Mouse (Mus musculus): ENCODE results near the gene Spock1. TPM values are rescaled to one million over a fixed set of nuclear protein-coding genes. Genes with fewer than 3 reads are reported as not detected.
A peak's percentile ranks its signal among the peaks of the same experiment; 100 is the strongest.

Spock1 gene
- polyA plus RNA-seq, 1 experiment from 2014 or later, result 1.2 TPM

DNA sequence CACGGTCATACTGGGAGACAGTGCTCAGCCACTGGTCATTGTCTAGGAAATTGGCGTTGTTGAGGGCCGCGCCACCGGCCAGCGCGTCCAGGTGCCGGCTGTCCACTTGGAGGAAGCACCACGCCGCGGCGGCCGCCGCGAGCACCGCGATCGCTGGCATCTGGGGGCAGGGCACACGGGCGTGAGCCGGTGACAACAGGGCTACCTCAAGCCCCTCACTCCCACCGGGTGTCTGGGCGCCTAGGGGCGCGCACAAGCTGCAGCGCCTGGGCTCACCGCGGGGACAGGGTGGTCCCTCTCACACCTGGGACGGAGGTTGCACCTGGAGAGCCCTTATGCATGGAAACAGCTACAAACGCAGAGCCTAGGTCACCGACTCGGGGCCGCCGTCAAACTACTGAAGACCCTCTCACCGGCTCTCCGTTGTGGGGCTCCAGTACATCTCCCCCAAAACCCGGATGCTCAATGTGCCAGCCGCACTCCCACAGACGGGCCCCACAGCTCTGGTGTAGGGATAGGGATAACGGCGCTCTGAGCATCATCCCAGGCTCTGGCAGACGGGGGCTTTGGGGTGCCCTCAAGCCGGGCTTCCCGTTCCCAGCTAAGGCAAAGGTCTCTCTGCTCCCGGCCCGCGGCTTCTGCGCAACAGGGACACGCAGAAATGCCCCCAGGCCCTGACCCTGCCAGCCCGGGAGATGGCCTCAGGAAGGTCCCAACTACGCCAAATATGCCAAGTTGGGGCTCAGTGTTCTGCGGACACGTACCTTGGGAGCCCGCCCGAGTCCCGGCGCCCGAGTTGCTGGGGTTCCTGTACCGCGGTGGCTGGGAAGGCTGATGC, 485 bp downstream of the Spock1 start:
- DNase-seq (ENCODE audit: extremely low spot score, low spot score), result peak; percentile 32
- Histone ChIP-seq H3K27me3 (ENCODE audit: poor library complexity, severe bottlenecking) (peaks cover 54% of the 10 kb centered on the region), H3K9me3 (0 out of 2 replicates have a peak, but pooled peaks cover 4% of the 10 kb centered on the region), H3K36me3 (replicated peaks) (no peaks in the 10 kb centered on the region), H3K4me3 (peak overlapping the region; percentile 63), H3K27ac (peak overlapping the region; percentile 76), H3K4me1 (peaks cover 12% of the 10 kb centered on the region)
- 2% methylated on average over 60 of the region's 60 CpGs for WGBS

DNA sequence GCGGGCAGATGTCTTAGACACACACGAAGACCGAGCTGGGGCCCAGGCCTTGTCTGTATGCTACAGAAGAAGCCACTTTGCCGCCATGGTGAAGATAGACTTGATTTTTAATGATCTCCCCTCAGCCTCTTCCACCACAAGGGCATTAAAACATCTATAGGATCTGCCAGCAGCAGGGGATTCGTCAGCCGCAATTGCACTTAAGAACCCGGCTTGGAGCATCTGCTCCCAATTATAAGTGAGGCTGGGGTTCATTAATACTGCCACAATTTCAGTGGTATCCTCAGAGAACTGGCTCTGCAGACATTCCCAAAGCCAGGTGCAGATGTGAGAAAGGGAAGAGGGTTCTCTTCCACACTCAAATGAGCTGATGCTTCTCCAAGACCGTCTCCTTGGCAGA, 13.5 kb downstream of the Spock1 start:
- DNase-seq (ENCODE audit: extremely low spot score, low spot score), result no peak
- no peak overlapping the region for H3K4me3 ChIP-seq
- 79% methylated on average over 8 of the region's 8 CpGs for WGBS
- peaks cover 10% of the 10 kb centered on the region for H3K4me1 ChIP-seq
- H3K36me3 ChIP-seq (replicated peaks), result no peaks in the 10 kb centered on the region
- H3K9me3 ChIP-seq, result no peaks in the 10 kb centered on the region
- no peak overlapping the region for H3K27ac ChIP-seq
- peaks cover 8% of the 10 kb centered on the region; the same call in 1 of the 2 replicates for H3K27me3 ChIP-seq (ENCODE audit: poor library complexity, severe bottlenecking)

DNA sequence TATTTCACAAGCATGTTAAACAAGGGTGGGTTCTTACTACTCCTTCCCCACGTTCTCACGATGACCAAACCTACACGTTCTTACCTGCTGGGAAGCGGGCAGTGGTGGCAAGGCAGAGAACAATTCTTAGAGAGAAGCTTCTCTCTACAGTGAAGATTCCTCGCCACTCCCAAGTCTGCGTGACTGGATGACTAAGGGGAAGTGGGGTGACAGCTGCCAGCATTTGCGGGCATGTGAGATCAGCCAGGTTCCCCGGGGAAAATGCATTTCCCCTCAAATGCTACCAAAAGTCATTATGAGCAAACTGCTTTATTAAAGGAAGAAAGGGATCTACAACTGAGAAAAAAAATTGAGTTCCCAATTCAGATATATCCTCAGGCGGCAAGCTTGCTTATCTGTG, 18.4 kb downstream of the Spock1 start:
- Histone ChIP-seq H3K4me3 (no peak overlapping the region), H3K9me3 (no peaks in the 10 kb centered on the region), H3K4me1 (peaks cover 18% of the 10 kb centered on the region), H3K27me3 (ENCODE audit: poor library complexity, severe bottlenecking) (peaks cover 8% of the 10 kb centered on the region; the same call in 1 of the 2 replicates), H3K36me3 (replicated peaks) (no peaks in the 10 kb centered on the region), H3K27ac (no peak overlapping the region)
- no peak for DNase-seq (ENCODE audit: extremely low spot score, low spot score)
- 87% methylated on average over 9 of the region's 9 CpGs for WGBS

DNA sequence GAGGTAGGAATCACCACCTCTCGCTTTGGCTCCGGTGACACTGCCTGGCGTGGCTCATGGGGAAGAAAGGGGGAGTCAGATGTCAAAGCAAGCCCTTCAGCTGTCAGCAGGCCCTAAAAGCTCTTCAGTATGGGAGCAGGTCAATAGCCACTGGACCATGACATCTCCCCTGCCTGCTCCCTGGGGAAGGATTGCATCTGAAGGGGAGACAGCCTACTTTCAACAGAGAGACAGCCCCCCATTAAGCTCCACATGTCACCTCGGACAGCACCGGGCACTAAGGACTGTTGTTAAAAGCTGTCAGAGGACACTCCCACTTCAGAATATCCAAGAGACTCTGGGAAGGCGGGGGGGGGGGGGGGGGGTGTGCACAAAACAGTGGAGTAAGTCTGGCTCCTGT, 19.1 kb downstream of the Spock1 start:
- DNase-seq (ENCODE audit: extremely low spot score, low spot score), result no peak
- no peaks in the 10 kb centered on the region for H3K36me3 ChIP-seq (replicated peaks)
- 9% methylated on average over 6 of the region's 6 CpGs for WGBS

DNA sequence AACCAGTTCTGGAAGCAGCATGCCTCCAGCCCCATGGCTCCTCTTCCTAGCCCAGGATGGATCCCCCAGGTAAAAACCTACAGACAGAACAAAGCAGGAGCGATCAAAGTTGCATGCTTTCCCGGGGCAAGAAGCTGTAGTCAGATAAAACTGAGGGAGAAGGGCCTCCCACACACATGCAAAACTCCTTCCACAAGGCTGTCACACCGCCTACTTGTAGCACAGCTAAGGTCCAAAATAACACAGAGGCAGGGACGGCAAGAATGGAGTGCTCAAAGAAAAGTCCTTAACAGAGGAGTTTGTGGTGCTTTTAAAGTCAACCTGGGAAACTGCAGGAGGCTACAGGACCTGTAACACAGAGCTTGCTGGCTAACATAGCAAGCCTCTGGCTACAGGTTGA, 28.3 kb downstream of the Spock1 start:
- 43% methylated on average over 4 of the region's 4 CpGs for WGBS
- Histone ChIP-seq H3K27ac (no peak overlapping the region), H3K27me3 (ENCODE audit: poor library complexity, severe bottlenecking) (no peaks in the 10 kb centered on the region), H3K36me3 (replicated peaks) (no peaks in the 10 kb centered on the region), H3K9me3 (no peaks in the 10 kb centered on the region), H3K4me1 (peaks cover 15% of the 10 kb centered on the region; the same call in 1 of the 2 replicates), H3K4me3 (no peak overlapping the region)
- DNase-seq (ENCODE audit: extremely low spot score, low spot score), result no peak

More for the DNA sequence above, 19.1 kb downstream of the Spock1 start:
- H3K9me3 ChIP-seq, result no peaks in the 10 kb centered on the region
- H3K27ac ChIP-seq, result no peak overlapping the region
- H3K4me3 ChIP-seq, result no peak overlapping the region
- peaks cover 8% of the 10 kb centered on the region; the same call in 1 of the 2 replicates for H3K27me3 ChIP-seq (ENCODE audit: poor library complexity, severe bottlenecking)
- peaks cover 14% of the 10 kb centered on the region for H3K4me1 ChIP-seq

DNA sequence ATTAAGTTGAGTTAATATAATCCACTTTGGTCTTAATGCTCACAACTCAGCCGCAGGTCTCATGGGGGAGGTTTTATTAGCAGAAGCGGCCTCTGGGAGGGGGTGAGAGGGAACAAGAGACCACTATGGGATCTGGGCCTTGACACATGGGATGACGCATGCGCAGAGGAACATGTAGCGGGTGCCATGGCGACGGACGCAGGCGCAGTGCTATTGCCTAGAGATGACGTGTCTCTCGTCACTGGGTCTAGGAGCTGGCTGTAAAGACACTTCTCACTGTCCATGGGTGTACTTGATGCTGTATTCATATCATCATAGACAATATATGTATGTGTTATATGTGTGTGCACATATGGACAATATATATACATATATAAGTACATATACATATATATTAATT, 29.3 kb downstream of the Spock1 start:
- 93% methylated on average over 11 of the region's 11 CpGs for WGBS
- peaks cover 15% of the 10 kb centered on the region; the same call in 1 of the 2 replicates for H3K4me1 ChIP-seq
- no peaks in the 10 kb centered on the region for H3K9me3 ChIP-seq
- H3K4me3 ChIP-seq, result no peak overlapping the region
- H3K36me3 ChIP-seq (replicated peaks), result no peaks in the 10 kb centered on the region
- H3K27ac ChIP-seq, result no peak overlapping the region
- no peak for DNase-seq (ENCODE audit: extremely low spot score, low spot score)
- no peaks in the 10 kb centered on the region for H3K27me3 ChIP-seq (ENCODE audit: poor library complexity, severe bottlenecking)

DNA sequence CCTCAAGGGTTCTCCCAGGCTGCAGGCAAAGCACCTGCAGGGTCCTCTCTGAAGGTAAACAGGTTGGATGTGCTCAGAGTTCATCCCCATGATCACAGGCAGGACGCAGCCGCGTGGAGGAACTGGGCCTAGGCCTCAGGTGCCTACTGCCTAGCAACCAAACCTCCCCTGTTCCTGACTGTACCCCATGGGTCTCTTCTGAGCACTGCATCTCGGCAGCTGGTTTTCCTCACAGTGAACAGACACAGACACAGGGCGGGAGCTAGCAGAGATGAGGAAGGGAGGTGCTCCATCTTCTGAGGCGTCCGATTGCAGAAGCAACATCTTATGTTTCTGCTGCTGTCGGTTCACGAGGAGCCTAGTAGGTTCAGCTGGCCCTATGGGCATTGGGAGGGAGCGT, 30.4 kb downstream of the Spock1 start:
- no peak overlapping the region for H3K4me3 ChIP-seq
- 87% methylated on average over 10 of the region's 10 CpGs for WGBS
- H3K27ac ChIP-seq, result no peak overlapping the region
- no peaks in the 10 kb centered on the region for H3K36me3 ChIP-seq (replicated peaks)
- no peak for DNase-seq (ENCODE audit: extremely low spot score, low spot score)
- H3K27me3 ChIP-seq (ENCODE audit: poor library complexity, severe bottlenecking), result no peaks in the 10 kb centered on the region
- peaks cover 14% of the 10 kb centered on the region; the same call in 1 of the 2 replicates for H3K4me1 ChIP-seq
- H3K9me3 ChIP-seq, result no peaks in the 10 kb centered on the region

DNA sequence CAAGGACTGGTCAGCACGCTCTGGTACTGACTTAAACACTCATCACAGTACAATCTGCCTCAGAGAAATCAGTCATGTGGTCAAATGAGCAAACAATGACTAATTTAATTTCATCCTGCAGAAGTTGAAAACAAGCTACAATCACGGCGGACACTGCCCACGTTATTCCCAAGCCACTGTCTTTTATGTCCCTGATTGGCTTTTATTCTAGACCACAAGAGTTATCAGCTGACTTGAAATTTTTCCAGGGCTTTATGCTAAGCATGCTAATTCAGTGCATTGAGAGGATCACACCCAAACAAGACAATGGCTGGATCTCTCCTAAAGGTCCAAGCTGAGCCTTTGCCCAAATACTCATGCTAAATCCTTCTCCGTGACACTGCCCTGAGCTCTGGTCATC, 31.2 kb downstream of the Spock1 start:
- Histone ChIP-seq H3K9me3 (no peaks in the 10 kb centered on the region), H3K27me3 (ENCODE audit: poor library complexity, severe bottlenecking) (no peaks in the 10 kb centered on the region), H3K4me1 (peaks cover 9% of the 10 kb centered on the region; the same call in 1 of the 2 replicates), H3K27ac (no peak overlapping the region), H3K4me3 (no peak overlapping the region), H3K36me3 (replicated peaks) (no peaks in the 10 kb centered on the region)
- DNase-seq (ENCODE audit: extremely low spot score, low spot score), result no peak
- 87% methylated on average over 5 of the region's 5 CpGs for WGBS

DNA sequence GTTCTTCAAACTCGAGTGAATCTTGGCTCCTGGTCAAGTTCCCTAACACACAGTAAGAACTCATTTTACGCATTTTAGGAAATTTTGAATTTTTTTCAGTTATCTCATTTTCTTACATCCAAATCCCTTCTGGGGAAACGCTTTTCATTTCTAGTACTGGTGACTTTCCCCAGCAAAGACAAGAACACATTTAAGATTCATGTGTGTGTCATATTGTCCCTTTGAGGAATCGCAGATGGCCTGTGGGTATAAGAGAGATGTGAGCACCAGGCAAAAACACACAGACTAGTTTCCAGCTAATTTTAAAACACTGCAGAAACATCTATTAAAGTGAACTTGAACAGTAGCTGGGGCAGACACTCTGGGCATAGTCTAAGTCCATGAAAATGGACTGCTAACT, 38.1 kb downstream of the Spock1 start:
- Histone ChIP-seq H3K27ac (no peak overlapping the region), H3K4me1 (no peaks in the 10 kb centered on the region), H3K36me3 (replicated peaks) (no peaks in the 10 kb centered on the region), H3K4me3 (no peak overlapping the region), H3K27me3 (ENCODE audit: poor library complexity, severe bottlenecking) (no peaks in the 10 kb centered on the region), H3K9me3 (no peaks in the 10 kb centered on the region)
- DNase-seq (ENCODE audit: extremely low spot score, low spot score), result no peak
- 90% methylated on average over 4 of the region's 4 CpGs for WGBS

DNA sequence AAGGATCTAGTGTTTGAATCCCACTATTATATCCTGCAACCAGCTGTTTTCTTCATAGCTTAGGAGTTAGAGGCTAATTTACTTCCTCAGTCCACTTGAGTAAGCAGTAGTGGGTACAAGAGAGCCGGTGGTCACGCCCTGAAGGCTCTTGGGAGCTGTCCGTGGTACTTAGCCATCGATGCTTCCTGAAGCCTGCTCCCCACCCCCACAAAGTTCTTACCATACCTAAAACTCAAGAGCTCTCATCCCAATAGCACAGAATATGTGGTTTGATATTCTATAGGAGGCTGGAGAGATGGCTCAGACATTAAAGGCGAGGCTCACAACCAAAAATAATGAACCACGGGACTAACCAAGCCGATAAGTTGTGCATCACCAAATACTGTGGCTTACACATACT, 40.5 kb downstream of the Spock1 start:
- Histone ChIP-seq H3K4me3 (no peak overlapping the region), H3K36me3 (replicated peaks) (no peaks in the 10 kb centered on the region), H3K27me3 (ENCODE audit: poor library complexity, severe bottlenecking) (no peaks in the 10 kb centered on the region), H3K27ac (no peak overlapping the region), H3K9me3 (no peaks in the 10 kb centered on the region), H3K4me1 (no peaks in the 10 kb centered on the region)
- no peak for DNase-seq (ENCODE audit: extremely low spot score, low spot score)
- WGBS, result 61% methylated on average over 7 of the region's 7 CpGs

DNA sequence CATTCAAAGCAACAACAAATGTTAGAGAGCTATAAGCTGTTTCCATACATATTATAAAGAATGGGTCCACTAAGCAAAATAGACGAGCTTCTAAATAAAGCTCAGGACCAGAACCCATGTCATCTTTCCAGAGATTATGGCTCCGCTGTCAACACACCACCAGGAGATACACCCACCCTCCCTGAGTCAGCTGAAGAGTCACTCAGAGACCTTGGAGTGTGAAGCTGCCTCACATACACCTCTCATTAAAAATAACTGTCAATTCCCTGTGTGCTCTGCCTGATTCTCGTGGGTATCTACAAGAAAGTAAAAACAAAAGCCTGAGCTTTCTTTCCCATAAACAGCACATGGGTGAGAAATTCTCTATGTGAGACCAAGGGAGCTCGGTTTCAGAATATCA, 43.1 kb downstream of the Spock1 start:
- no peaks in the 10 kb centered on the region for H3K4me1 ChIP-seq
- DNase-seq (ENCODE audit: extremely low spot score, low spot score), result no peak
- H3K27me3 ChIP-seq (ENCODE audit: poor library complexity, severe bottlenecking), result no peaks in the 10 kb centered on the region
- 85% methylated on average over 4 of the region's 4 CpGs for WGBS
- no peaks in the 10 kb centered on the region for H3K9me3 ChIP-seq
- H3K4me3 ChIP-seq, result no peak overlapping the region
- H3K36me3 ChIP-seq (replicated peaks), result no peaks in the 10 kb centered on the region
- no peak overlapping the region for H3K27ac ChIP-seq

DNA sequence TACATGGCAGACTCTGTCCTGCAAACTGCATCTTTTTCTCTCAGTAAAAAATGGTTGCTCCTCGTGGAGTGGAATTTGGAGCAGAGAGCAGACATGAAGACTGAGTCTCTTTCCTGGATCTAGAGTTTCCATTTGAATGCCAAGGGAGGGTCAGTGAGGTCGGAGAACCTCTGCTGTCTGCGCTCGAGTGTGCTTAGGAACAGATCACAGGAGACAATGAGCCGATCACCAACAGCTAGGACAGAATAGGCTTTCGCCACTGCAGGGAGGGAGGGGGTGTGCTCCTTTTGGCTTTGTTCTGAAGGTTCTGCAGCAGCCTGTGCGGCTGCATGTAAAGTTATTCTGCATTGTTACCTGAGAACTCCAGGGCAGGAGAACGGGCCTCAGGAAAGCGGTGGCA, 49.6 kb downstream of the Spock1 start:
- no peaks in the 10 kb centered on the region for H3K36me3 ChIP-seq (replicated peaks)
- peaks cover 8% of the 10 kb centered on the region for H3K4me1 ChIP-seq
- WGBS, result 43% methylated on average over 9 of the region's 9 CpGs
- DNase-seq (ENCODE audit: extremely low spot score, low spot score), result no peak
- H3K27ac ChIP-seq, result no peak overlapping the region
- no peaks in the 10 kb centered on the region for H3K9me3 ChIP-seq
- no peaks in the 10 kb centered on the region for H3K27me3 ChIP-seq (ENCODE audit: poor library complexity, severe bottlenecking)
- H3K4me3 ChIP-seq, result no peak overlapping the region

DNA sequence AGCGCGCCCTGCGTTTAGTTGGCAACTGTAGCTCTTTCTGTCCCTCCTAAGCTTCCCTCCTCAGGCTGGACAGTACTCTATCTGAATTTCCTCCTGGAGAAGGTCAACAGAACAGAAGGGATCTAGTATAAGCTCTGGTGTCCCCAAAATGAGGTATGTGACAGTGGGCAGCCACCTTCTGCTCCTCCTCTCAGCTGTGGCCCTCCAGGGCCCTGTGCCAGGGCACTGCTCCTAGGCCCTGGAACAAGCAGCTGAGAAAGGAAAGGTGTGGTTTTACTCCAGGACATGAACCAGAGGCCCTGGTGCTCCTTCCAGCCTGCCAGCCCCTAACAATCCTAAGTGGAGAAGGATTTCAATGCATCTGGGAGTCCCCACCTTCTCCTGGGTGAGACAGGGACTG, 51.1 kb downstream of the Spock1 start:
- Histone ChIP-seq H3K9me3 (no peaks in the 10 kb centered on the region), H3K27me3 (ENCODE audit: poor library complexity, severe bottlenecking) (no peaks in the 10 kb centered on the region), H3K4me3 (no peak overlapping the region), H3K4me1 (peaks cover 8% of the 10 kb centered on the region), H3K27ac (no peak overlapping the region), H3K36me3 (replicated peaks) (no peaks in the 10 kb centered on the region)
- WGBS, result 96% methylated on average over 3 of the region's 3 CpGs
- DNase-seq (ENCODE audit: extremely low spot score, low spot score), result no peak

Data from forebrain, embryonic 10.5 days (tissue).